Mouse (Mus musculus): ENCODE measurements around the gene Chd3. TPM values are rescaled to one million over a fixed set of nuclear protein-coding genes. Genes with fewer than 3 reads are reported as not detected.
A peak's percentile ranks its signal among the peaks of the same experiment; 100 is the strongest.
"Not testable (repeated sequence)": the region's sequence is repeated elsewhere in the genome, so short reads cannot be mapped to it uniquely, and the experiment has no call there.

The Chd3 gene
- total RNA-seq, 2 experiments from 2014 or later = 93.8 to 128 TPM

- DNase-seq = no peak
These were observed 46.3 kb downstream of the Chd3 start for GRCm38 (mm10) chr11:69322693-69323471.

GRCm38 (mm10) chr11:69322010-69322409, 47.2 kb downstream of the Chd3 start:
- DNase-seq = no peak

- no peak for DNase-seq
These were observed 47.6 kb downstream of the Chd3 start for GRCm38 (mm10) chr11:69321580-69321979.

GRCm38 (mm10) chr11:69318000-69318399, 51.2 kb downstream of the Chd3 start:
- not testable (repeated sequence) for DNase-seq

- DNase-seq = no peak
These were observed 52.8 kb downstream of the Chd3 start for GRCm38 (mm10) chr11:69316361-69316760.

GRCm38 (mm10) chr11:69311266-69311665, 57.9 kb downstream of the Chd3 start:
- peak; percentile 58 for DNase-seq

- no peak for DNase-seq
These were observed 63.2 kb downstream of the Chd3 start for GRCm38 (mm10) chr11:69306039-69306438.

GRCm38 (mm10) chr11:69305291-69305690, 63.9 kb downstream of the Chd3 start:
- no peak for DNase-seq

- DNase-seq = no peak
These were observed 66.4 kb downstream of the Chd3 start for GRCm38 (mm10) chr11:69302817-69303216.

- DNase-seq = no peak
These were observed 71.0 kb downstream of the Chd3 start for GRCm38 (mm10) chr11:69298231-69298630.

GRCm38 (mm10) chr11:69297799-69298198, 71.4 kb downstream of the Chd3 start:
- DNase-seq = no peak

- DNase-seq = no peak
These were observed 73.9 kb downstream of the Chd3 start for GRCm38 (mm10) chr11:69295286-69295685.

Other genes with a start within 250 kb of the Chd3 start
- gene Hes7, start 249.0 kb downstream of the Chd3 start, total RNA-seq (2021) = under 1 TPM; 0.18 to 0.36 TPM
- gene 9130213A22Rik, start 246.8 kb downstream of the Chd3 start, total RNA-seq (2021) = under 1 TPM; 0.48 to 0.66 TPM
- gene Aloxe3, start 243.5 kb downstream of the Chd3 start, total RNA-seq (2021) = under 1 TPM; 0.60 to 0.76 TPM
- not detected for gene Alox12b, start 212.4 kb downstream of the Chd3 start, total RNA-seq (2021)
- gene Alox8, start 171.6 kb downstream of the Chd3 start, total RNA-seq (2021) = not detected
- not detected for gene Gucy2e, start 132.4 kb downstream of the Chd3 start, total RNA-seq (2021)
- gene Cntrob, start 45.6 kb downstream of the Chd3 start, total RNA-seq (2021) = 10 to 100 TPM in 1 of 2 experiments, 1 to 10 TPM in 1; 7.8 to 12.6 TPM
- 10 to 100 TPM; 75.1 to 78.6 TPM for gene Trappc1, start 45.4 kb downstream of the Chd3 start, total RNA-seq (2021)
- 1 to 10 TPM; 5.1 to 7.9 TPM for gene Kcnab3, start 43.1 kb downstream of the Chd3 start, total RNA-seq (2021)
- 1 to 10 TPM; 4.2 to 7.2 TPM for gene Rnf227, start 28.9 kb downstream of the Chd3 start, total RNA-seq (2021)
- 100 to 1,000 TPM; 124 to 138 TPM for gene Naa38, start 26.1 kb upstream of the Chd3 start, total RNA-seq (2021)
- gene Cyb5d1, start 26.2 kb upstream of the Chd3 start, total RNA-seq (2021) = 10 to 100 TPM; 32.4 to 38.9 TPM
- gene Tmem88, start 28.8 kb upstream of the Chd3 start, total RNA-seq (2021) = 10 to 100 TPM; 29.1 to 33.0 TPM
- gene Kdm6b, start 44.3 kb upstream of the Chd3 start, total RNA-seq (2021) = 10 to 100 TPM; 49.0 to 53.4 TPM
- gene Dnah2, start 179.7 kb upstream of the Chd3 start, total RNA-seq (2021) = under 1 TPM; 0.30 TPM
- 1 to 10 TPM; 2.2 to 3.8 TPM for gene Efnb3, start 190.8 kb upstream of the Chd3 start, total RNA-seq (2021)
- gene Wrap53, start 210.8 kb upstream of the Chd3 start, total RNA-seq (2021) = 10 to 100 TPM in 1 of 2 experiments, 1 to 10 TPM in 1; 8.1 to 12.5 TPM
- 10 to 100 TPM; 59.9 to 75.9 TPM for gene Trp53, start 211.0 kb upstream of the Chd3 start, total RNA-seq (2021)
- gene Atp1b2, start 236.5 kb upstream of the Chd3 start, total RNA-seq (2021) = 10 to 100 TPM; 38.6 to 52.9 TPM
- gene Shbg, start 248.5 kb upstream of the Chd3 start, total RNA-seq (2021) = under 1 TPM; 0.27 to 0.36 TPM